Mouse (Mus musculus): ENCODE data around the gene Gucy1b1.

GRCm38 (mm10) chr3:82112439-82112838 lies 38.0 kb upstream of the Gucy1b1 start:
- no peak for TF ChIP-seq CTCF (IDR thresholded peaks at IDR 0.05; ENCODE audit: low read depth)
- TF ChIP-seq EP300 (IDR thresholded peaks at IDR 0.05; ENCODE audit: low read depth): peak; percentile 73; the same call in 1 of the 2 replicates

Measured in heart, postnatal 0 days (tissue).